Mouse (Mus musculus) bone marrow macrophage, adult 2 months (primary cell): ENCODE results near the gene Gc. TPM values are rescaled to one million over a fixed set of nuclear protein-coding genes. Genes with fewer than 3 reads are reported as not detected.

ENCODE experiments used
- H3K27ac ChIP-seq: 2 replicates; pipeline ENCODE4 v1.5.1; 2012; ENCODE audit warnings: low read depth, low read length; ENCODE audit not compliant: insufficient read depth
- H3K4me1 ChIP-seq: 2 replicates; pipeline ENCODE4 v1.6.1; 2012; ENCODE audit warnings: low read length; ENCODE audit not compliant: control insufficient read depth, insufficient read depth
- H3K4me3 ChIP-seq: 2 replicates; pipeline ENCODE4 v1.5.1; 2012; ENCODE audit warnings: mild to moderate bottlenecking, low read length, moderate library complexity; ENCODE audit not compliant: insufficient read depth
- CTCF ChIP-seq: IDR thresholded peaks from 2 replicates; pipeline ENCODE4 v1.5.1; 2012; ENCODE audit warnings: low read depth, mild to moderate bottlenecking, low read length, moderate library complexity
- POLR2A ChIP-seq: IDR thresholded peaks from 2 replicates; pipeline ENCODE4 v1.6.1; 2012; ENCODE audit warnings: mild to moderate bottlenecking, low read depth, low read length, borderline replicate concordance
- polyA plus RNA-seq: library from polyadenylated mRNA; stranded (reverse); fragments of >200 nt; gene quantifications from 2 replicates; pipeline ENCODE4 v1.2.4, GENCODE M21; 2012; ENCODE audit not compliant: missing spikeins, insufficient read depth, insufficient read length

The Gc gene
- not detected in 2 replicates for polyA plus RNA-seq

GRCm38 (mm10) chr5:89457554-89458062, at the start of gene Gc:
Gc (minus strand) TSS chr5:89457898.
- TF ChIP-seq CTCF = no peak
- no peak for TF ChIP-seq POLR2A
- Histone ChIP-seq H3K4me3 (no peak within 1 kb of the TSS), H3K27ac (no peak within 1 kb of the TSS), H3K4me1 (no peaks in the 10 kb centered on the region)

DNA sequence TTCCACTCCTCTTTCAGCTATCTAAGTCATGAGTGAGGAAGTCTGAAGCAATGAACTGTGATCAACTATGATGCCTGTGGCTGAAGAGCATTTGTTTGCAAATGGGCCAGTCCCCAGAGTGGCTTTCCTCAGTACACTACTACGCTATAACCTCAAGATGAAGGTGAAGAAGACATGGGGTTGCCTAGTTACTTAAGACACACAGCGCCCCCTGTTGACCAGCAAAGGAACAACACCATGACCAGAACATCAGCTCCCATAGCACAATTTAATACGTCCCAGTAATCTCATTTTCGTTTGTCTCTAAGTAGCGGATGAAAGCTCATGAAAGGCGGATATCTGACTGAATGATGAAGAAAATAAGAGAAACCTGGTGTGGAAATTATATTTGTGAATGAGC, 42.5 kb upstream of the Gc start:
- no peaks in the 10 kb centered on the region for H3K4me1 ChIP-seq
- TF ChIP-seq POLR2A (no peak), CTCF (no peak)
- H3K27ac ChIP-seq = no peak overlapping the region

GRCm38 (mm10) chr5:89492560-89492959, 34.9 kb upstream of the Gc start:
- no peak overlapping the region for H3K27ac ChIP-seq
- H3K4me3 ChIP-seq = no peak overlapping the region
- H3K4me1 ChIP-seq = no peaks in the 10 kb centered on the region
- no peak for TF ChIP-seq CTCF
- no peak for TF ChIP-seq POLR2A

More for the DNA sequence above, 42.5 kb upstream of the Gc start:
- H3K4me3 ChIP-seq = no peak overlapping the region

DNA sequence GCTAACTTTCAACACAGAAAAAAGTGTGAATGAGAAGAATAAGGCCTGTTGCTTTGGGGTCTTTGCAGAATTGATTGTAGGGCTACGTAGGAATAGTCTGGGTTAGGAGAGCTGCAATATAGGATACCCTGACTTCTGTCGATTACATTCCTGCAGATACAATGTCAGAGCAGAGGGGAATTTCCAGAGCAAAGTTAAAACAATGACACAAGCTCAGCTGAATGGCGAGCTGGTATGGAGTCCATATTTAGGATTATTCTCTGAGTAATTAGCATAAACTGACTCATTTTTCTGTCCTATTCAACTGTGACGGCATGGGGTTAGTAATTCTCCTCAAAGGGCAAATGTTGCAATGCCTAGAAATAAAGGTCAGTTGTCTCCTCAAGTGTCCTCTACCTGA, 12.8 kb upstream of the Gc start:
- Histone ChIP-seq H3K27ac (no peak overlapping the region), H3K4me1 (no peaks in the 10 kb centered on the region), H3K4me3 (no peak overlapping the region)
- no peak for TF ChIP-seq CTCF
- no peak for TF ChIP-seq POLR2A

- no peak overlapping the region for H3K4me3 ChIP-seq
- TF ChIP-seq CTCF (no peak), POLR2A (no peak)
- no peaks in the 10 kb centered on the region for H3K4me1 ChIP-seq
- no peak overlapping the region for H3K27ac ChIP-seq
Measured at GRCm38 (mm10) chr5:89467886-89468285, 10.2 kb upstream of the Gc start.

DNA sequence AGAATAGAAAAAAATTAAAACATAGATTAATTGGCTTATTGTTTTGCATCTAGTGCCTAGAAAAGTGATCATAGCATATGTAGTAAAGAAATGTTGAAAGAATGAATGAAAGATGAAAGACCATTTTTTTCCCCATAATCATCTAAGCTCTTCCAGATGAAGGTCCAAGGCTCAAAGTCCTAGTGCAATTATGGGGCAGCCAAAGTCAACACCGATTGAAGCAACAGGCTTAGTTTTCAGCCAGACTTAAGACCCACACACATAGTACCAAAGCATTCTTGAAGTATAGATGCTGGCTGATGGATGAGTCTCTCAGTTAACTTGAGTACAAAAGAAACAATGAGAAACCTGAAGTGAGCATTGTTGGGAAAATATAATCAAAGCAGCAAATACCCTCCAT, 9.3 kb upstream of the Gc start:
- no peak for TF ChIP-seq CTCF
- no peak for TF ChIP-seq POLR2A
- Histone ChIP-seq H3K4me3 (no peak overlapping the region), H3K27ac (no peak overlapping the region), H3K4me1 (no peaks in the 10 kb centered on the region)

GRCm38 (mm10) chr5:89466275-89466674, 8.6 kb upstream of the Gc start:
- H3K27ac ChIP-seq = no peak overlapping the region
- no peak overlapping the region for H3K4me3 ChIP-seq
- TF ChIP-seq CTCF = no peak
- no peak for TF ChIP-seq POLR2A
- no peaks in the 10 kb centered on the region for H3K4me1 ChIP-seq

GRCm38 (mm10) chr5:89461817-89462216, 4.1 kb upstream of the Gc start:
- Histone ChIP-seq H3K4me1 (no peaks in the 10 kb centered on the region), H3K4me3 (no peak overlapping the region)
- TF ChIP-seq POLR2A (no peak), CTCF (no peak)

GRCm38 (mm10) chr5:89459591-89459990, 1.9 kb upstream of the Gc start:
- H3K4me1 ChIP-seq = no peaks in the 10 kb centered on the region
- no peak overlapping the region for H3K27ac ChIP-seq
- H3K4me3 ChIP-seq = no peak overlapping the region
- TF ChIP-seq CTCF (no peak), POLR2A (no peak)

More at GRCm38 (mm10) chr5:89461817-89462216, 4.1 kb upstream of the Gc start:
- no peak overlapping the region for H3K27ac ChIP-seq

- no peak for TF ChIP-seq CTCF
- TF ChIP-seq POLR2A = no peak
- H3K27ac ChIP-seq = no peak overlapping the region
- no peaks in the 10 kb centered on the region for H3K4me1 ChIP-seq
- no peak overlapping the region for H3K4me3 ChIP-seq
Measured at GRCm38 (mm10) chr5:89458987-89459386, 1.3 kb upstream of the Gc start.

DNA sequence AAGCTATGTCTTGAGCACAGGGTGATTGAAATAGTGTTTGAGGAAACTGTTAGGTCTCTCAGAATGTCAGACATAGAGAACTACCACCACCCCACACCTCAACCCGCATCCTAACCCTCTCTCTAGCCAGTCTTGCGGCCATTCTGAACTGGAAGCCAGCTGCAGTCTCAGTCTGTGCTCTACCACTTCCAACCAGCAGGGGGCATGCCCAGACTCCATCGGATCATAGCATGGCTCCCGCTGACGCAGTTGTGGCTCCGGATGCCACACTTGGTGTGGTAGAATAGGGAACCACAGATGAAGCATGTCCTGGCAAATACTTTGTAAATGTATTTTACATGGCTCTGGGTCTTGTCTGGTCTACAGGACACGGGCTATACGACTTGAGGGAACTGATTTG, 2.2 kb downstream of the Gc start:
- no peak overlapping the region for H3K4me3 ChIP-seq
- H3K27ac ChIP-seq = no peak overlapping the region
- H3K4me1 ChIP-seq = no peaks in the 10 kb centered on the region
- TF ChIP-seq CTCF (no peak), POLR2A (no peak)
